Mouse (Mus musculus) right cerebral cortex, postnatal 4 days (tissue): ENCODE measurements around the gene Pla2g3.
A peak's percentile ranks its signal among the peaks of the same experiment; 100 is the strongest.

Experiments used
- DNase-seq: peaks from one replicate; pipeline ENCODE4 v3.0.0-alpha.2; 2022

The Pla2g3 gene

DNA sequence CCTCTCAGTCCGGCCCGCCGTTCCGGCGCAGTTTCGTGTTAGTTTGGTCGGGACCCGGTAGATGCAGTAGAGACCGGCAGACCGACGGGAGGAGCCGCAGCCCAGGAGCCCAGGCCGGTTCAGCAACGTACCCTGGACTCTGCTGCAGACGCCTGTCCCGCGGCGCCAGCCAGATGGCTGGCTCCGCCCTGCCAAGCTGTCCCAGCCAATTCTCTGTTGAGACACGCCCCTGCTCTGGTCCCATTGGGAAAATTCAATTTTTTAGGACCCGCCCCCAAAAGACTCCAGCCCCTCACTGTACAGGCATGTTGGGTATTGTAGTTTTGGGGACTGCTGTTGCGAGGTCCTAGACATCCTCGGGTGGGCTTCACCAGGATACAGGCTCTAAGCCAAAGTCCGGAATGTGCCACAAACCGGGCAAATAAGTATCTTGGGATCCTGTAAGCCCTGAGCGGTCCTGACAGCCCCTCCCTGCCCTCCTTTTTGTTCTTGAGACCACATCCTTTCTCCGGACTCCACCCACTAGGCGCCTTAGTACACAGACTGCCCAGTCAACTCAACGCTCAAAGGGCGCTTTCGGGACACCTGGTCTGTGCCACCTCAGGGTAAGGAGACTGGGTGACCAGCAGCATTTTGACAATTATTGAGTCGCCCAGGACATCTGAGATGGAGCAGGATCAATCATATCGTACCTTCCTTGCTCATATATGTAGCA is 51.2 kb downstream of the Pla2g3 start:
- peak; percentile 69 for DNase-seq

DNA sequence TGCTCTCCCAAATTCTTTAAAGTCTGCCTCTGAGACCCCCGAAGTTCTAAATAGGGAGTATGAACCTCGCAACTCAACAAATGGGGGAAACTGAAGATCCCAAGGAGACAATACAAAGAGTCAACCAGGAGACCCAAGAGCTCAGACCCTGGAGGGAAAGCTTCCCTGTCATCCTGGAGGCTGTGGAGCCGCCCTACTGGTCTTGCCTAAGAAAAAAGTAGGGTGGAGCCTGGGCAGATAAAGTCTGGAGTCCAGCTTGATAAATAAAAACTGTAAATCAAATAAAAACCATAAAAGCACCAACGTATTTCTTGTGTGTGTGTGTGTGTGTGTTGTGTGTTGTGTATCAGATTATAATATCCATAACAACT is 51.7 kb downstream of the Pla2g3 start:
- DNase-seq = no peak

DNA sequence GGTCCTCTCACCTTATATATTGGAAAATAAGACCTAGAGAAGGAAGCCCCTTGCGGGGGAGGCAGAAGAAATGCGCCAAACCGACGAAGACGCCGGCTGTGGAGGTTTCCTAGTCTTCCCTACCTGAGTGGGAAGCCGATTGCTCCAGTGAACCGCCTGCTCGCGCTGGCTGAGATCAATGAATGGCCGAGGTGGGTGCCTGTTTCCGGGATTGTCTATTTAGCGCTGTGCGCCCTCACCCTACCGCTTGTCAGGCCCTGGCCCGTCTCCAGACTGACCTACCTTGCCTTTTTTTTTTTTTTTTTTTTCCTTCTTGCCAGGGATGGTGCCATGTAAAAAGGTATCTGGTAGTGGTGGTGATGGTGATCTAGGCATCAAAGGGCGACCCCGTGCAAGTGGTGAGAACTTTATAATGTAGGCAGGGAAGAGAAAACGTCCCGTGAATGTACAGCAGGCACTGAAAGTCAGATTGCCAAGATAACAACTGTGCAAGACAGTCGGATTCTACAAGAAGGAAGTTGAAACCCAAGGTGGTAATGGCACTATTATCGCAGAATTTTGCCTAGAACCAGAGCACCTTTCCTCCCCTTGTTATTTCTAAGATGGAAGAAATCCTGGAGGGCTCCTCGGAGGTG is 52.5 kb downstream of the Pla2g3 start, which contains the start of gene Smtn:
Gene Smtn (minus strand): TSS at position 162 of the 635 bp plus-strand sequence.
- no peak for DNase-seq

DNA sequence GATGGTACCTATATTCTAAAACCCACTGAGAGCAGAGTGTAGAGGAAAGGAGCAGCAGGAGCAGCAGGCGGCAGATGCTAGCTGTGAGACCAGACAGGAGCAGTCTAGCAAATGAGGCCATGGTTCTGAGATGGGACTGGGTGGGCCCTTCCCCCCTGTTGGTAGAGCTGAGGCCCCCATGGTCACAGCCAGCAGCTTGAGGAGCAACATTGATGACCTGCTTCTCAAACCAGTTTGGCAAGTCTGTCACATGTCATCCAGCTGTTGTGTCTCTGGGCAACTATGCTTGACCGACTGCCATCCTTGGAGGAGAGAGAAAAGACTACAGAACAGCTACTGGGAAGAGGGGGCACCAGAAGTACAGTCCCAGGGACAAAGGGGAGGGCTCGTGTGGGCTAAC is 53.8 kb downstream of the Pla2g3 start:
- DNase-seq = no peak

DNA sequence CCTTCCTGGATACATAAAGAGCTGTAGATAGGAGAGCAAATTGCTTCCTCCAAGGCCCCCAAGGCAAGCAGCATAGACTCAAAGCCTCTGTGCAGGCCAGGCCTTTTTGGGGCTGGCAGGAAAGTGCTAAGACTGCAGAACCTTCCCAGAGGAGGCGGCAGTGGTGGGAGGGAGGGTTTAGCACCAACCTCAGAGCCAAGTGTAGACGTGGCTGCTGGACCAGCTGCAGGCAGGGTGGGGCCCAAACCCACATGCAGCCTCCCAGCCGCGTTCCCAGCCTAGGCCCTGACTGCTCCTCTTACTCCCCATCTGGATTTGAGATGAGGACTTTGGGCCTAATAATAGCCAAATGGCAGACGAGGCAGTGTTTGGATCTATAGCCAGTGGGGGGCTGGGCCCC is 54.9 kb downstream of the Pla2g3 start:
- no peak for DNase-seq

DNA sequence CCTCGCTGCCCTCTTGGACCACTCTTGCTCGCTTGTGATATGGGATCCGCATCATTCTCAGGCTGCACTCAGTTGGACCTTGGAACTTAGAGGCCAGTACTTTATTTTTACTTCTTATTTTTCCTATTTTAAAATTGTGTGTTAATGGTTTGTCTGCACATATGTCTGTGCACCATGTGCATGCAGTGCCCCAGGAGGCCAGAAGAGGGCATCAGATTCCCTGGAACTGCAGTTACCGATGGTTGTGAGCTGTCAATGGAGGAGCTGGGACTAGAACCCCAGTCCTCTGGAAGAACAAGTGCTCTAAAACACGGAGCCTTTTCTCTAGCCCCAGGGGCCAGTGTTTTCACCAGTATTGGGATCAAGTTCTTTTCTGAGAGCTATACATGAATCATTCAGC is 56.3 kb downstream of the Pla2g3 start:
- DNase-seq = no peak

DNA sequence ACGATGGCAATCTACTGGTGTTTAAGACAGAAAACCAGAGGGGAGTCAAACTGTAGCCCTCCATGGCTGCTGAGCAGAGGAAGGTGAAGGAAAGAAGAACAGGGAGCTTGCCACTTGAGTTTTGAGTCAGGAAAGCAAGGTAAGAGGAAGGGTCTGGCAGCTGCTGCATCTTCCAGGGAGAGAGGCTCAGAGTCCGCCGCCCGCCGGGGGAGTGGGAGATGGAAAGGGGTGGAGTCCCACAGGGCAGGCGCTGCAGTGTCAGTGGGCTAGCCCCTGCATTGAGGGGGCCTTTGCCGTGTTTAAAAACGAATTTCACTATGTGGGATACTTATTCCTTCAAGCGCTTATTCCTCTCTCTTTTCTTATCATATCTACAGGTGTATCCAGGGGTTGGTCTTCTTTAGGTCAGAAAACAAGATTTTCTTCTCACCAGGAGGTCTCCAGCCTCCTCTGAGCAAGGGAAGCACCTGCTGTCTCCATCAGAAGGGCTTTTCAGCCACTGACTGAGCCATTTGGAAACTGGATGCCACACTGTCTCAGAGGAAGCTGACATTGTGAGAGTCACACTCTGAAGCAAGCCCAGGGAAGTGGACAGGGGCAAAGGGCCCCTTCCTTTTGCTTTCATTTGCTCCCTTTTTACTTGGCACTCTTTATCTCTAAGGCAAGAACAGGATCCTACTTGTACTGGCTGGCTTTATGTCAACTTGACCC is 57.6 kb downstream of the Pla2g3 start:
- no peak for DNase-seq

DNA sequence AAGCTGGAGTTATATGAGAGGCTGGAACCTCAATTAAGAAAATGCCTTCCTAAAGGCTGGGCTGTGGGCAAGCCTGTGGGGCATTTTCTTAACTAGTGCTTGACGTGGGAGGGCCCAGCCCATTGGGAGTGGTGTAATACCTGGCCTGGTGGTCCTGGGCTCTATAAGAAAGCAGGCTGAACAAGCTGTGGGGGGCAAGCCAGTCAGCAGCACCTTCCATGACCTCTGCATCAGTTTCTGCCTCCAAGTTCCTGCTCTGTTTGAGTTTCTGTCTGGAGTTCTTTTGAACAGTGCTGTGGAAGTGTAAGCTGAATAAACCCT is 58.1 kb downstream of the Pla2g3 start:
- DNase-seq = no peak

DNA sequence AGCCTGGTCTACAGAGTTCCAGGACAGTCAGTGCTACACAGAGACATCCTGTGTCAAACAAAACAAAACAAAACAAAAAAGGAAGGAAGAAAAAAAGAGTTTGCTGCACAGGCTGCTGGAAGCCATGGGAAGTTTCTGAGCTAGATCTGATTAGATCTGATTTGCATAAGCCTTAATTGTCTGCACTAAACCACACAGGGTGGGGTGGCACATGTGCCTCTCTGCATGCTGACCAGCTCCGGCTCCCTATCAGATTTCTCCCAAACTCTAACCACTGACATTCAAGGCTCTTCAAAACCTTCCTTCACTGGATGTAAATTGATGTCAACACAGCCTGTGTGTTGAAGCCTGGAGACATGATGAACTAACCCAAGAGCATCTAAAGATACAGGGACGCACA is 59.0 kb downstream of the Pla2g3 start:
- no peak for DNase-seq

DNA sequence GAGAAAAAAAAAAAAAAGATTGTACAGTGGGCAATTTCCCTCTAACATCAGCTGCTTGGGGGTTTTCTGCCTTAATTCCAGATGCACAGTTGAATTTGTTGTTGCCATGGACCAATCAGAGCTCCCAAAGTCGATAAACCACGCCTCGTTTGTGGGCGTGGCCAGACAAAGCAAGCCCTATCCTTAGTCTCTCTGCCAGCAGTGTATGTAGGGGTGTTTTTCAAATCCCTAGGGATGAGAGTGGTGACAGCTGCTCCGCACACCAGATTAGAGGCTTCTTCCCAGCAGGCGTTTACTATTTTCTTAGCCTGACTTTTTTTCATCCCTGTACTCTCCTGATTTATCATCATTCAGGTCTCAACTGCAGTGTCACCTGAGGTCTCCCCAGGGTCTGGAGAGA is 59.9 kb downstream of the Pla2g3 start:
- no peak for DNase-seq

DNA sequence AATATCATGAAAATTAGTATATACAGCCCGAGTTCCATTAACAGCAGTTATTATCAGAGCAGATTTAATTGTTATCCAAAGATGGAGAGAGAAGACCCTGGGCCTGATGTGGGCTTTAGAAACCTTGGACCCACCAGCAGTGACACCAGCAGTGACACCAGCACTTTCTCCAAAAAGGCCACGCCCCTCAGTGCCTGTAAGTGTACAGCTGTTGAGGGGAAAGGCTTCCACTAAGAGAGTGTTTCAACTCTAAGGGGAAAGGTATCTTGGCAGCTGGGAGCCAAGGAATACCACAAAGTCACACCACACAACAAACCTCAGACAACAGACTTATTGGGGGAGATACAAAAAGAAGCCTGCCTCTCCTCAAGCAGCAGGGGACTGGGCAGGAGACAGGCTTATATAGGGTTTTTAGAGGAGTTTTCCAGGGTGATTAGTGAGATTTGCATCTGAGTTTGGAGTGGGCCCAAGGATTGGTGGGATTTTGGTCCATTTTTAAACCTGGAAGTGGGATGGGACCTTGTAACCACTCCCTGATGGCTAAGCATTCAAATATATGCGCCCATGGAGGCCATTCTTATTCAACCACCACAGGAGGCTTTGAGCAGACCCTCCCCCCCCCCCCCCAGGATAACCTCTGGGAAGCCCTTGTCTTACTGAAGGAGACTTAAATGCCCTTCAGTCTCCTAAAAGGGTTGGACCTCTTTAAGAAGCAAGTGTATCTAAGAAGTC is 60.6 kb downstream of the Pla2g3 start:
- no peak for DNase-seq
